Mouse (Mus musculus): ENCODE data around the gene Jade2. TPM values are rescaled to one million over a fixed set of nuclear protein-coding genes. Genes with fewer than 3 reads are reported as not detected.
A peak's percentile ranks its signal among the peaks of the same experiment; 100 is the strongest.

Gene Jade2
- polyA plus RNA-seq, 1 experiment from 2014 or later = 1.5 TPM

GRCm38 (mm10) chr11:51841149-51841548, 16.3 kb downstream of the Jade2 start:
- H3K4me1 ChIP-seq = 0 out of 2 replicates have a peak, but pooled peaks cover 9% of the 10 kb centered on the region
- H3K36me3 ChIP-seq = no peaks in the 10 kb centered on the region; the same call in 1 of the 2 replicates
- H3K9me3 ChIP-seq = no peaks in the 10 kb centered on the region
- WGBS = 41% methylated on average over 9 of the region's 9 CpGs
- H3K4me2 ChIP-seq = no peak overlapping the region
- H3K27ac ChIP-seq = no peak overlapping the region
- ATAC-seq (ENCODE audit: insufficient read depth, low FRiP score, low read depth) = peak; percentile 41; the same call in 1 of the 2 replicates
- H3K9ac ChIP-seq = no peak overlapping the region
- no peaks in the 10 kb centered on the region for H3K27me3 ChIP-seq (replicated peaks)
- H3K4me3 ChIP-seq (replicated peaks) = no peak overlapping the region

DNA sequence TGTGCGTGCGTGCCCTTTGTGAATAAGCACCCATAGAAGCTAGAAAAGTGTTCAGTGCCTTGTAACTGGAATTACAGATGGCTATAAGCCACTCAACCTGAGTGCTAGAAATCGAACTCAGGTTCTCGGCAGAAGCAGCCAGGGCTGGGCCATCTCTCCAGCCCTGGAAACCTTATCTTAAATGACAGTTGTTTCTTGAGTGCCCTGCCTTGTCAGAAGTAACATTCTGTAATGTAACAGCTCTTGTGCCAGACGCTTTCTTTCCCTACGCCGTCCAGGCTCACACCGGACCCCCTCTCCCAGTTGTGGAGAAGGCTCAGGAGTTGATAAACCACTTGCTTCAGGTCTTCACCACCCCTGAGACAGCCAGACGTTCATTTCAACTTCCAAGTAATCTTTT, 16.8 kb downstream of the Jade2 start:
- peak; percentile 49; the same call in 1 of the 2 replicates for ATAC-seq (ENCODE audit: insufficient read depth, low FRiP score, low read depth)
- Histone ChIP-seq H3K36me3 (no peaks in the 10 kb centered on the region; the same call in 1 of the 2 replicates), H3K9ac (no peak overlapping the region), H3K9me3 (no peaks in the 10 kb centered on the region), H3K27me3 (replicated peaks) (no peaks in the 10 kb centered on the region), H3K4me2 (no peak overlapping the region), H3K4me1 (0 out of 2 replicates have a peak, but pooled peaks cover 9% of the 10 kb centered on the region), H3K4me3 (replicated peaks) (no peak overlapping the region), H3K27ac (no peak overlapping the region)
- WGBS = 66% methylated on average over 9 of the region's 9 CpGs

GRCm38 (mm10) chr11:51839973-51840372, 17.5 kb downstream of the Jade2 start:
- H3K9me3 ChIP-seq = no peaks in the 10 kb centered on the region
- H3K4me2 ChIP-seq = no peak overlapping the region
- 0 out of 2 replicates have a peak, but pooled peaks cover 9% of the 10 kb centered on the region for H3K4me1 ChIP-seq
- no peak overlapping the region for H3K27ac ChIP-seq
- 83% methylated on average over 11 of the region's 11 CpGs for WGBS
- ATAC-seq (ENCODE audit: insufficient read depth, low FRiP score, low read depth) = no peak
- no peak overlapping the region for H3K4me3 ChIP-seq (replicated peaks)
- no peaks in the 10 kb centered on the region; the same call in 1 of the 2 replicates for H3K36me3 ChIP-seq
- H3K27me3 ChIP-seq (replicated peaks) = no peaks in the 10 kb centered on the region
- H3K9ac ChIP-seq = no peak overlapping the region

- no peak for ATAC-seq (ENCODE audit: insufficient read depth, low FRiP score, low read depth)
- H3K36me3 ChIP-seq = no peaks in the 10 kb centered on the region; the same call in 1 of the 2 replicates
- 73% methylated on average over 2 of the region's 2 CpGs for WGBS
- H3K9ac ChIP-seq = no peak overlapping the region
- no peak overlapping the region for H3K4me2 ChIP-seq
- H3K4me3 ChIP-seq (replicated peaks) = no peak overlapping the region
- 0 out of 2 replicates have a peak, but pooled peaks cover 9% of the 10 kb centered on the region for H3K4me1 ChIP-seq
- no peak overlapping the region for H3K27ac ChIP-seq
- H3K27me3 ChIP-seq (replicated peaks) = no peaks in the 10 kb centered on the region
- no peaks in the 10 kb centered on the region for H3K9me3 ChIP-seq
Observed at GRCm38 (mm10) chr11:51839106-51839505, 18.3 kb downstream of the Jade2 start.

GRCm38 (mm10) chr11:51837164-51838153, 20.0 kb downstream of the Jade2 start:
- no peaks in the 10 kb centered on the region for H3K27me3 ChIP-seq (replicated peaks)
- ATAC-seq (ENCODE audit: insufficient read depth, low FRiP score, low read depth) = no peak
- 74% methylated on average over 8 of the region's 8 CpGs for WGBS
- H3K9me3 ChIP-seq = no peaks in the 10 kb centered on the region
- no peak overlapping the region for H3K9ac ChIP-seq
- H3K4me1 ChIP-seq = 0 out of 2 replicates have a peak, but pooled peaks cover 9% of the 10 kb centered on the region
- no peak overlapping the region for H3K4me3 ChIP-seq (replicated peaks)
- H3K4me2 ChIP-seq = no peak overlapping the region
- no peak overlapping the region for H3K27ac ChIP-seq
- no peaks in the 10 kb centered on the region; the same call in 1 of the 2 replicates for H3K36me3 ChIP-seq

- WGBS = 86% methylated on average over 6 of the region's 6 CpGs
- Histone ChIP-seq H3K9ac (no peak overlapping the region), H3K4me1 (0 out of 2 replicates have a peak, but pooled peaks cover 8% of the 10 kb centered on the region), H3K36me3 (no peaks in the 10 kb centered on the region; the same call in 1 of the 2 replicates), H3K27me3 (replicated peaks) (no peaks in the 10 kb centered on the region), H3K4me2 (no peak overlapping the region), H3K4me3 (replicated peaks) (no peak overlapping the region), H3K9me3 (no peaks in the 10 kb centered on the region), H3K27ac (no peak overlapping the region)
- ATAC-seq (ENCODE audit: insufficient read depth, low FRiP score, low read depth) = no peak
Observed at GRCm38 (mm10) chr11:51836506-51836905, 20.9 kb downstream of the Jade2 start.

- Histone ChIP-seq H3K4me1 (no peaks in the 10 kb centered on the region), H3K9me3 (no peaks in the 10 kb centered on the region), H3K27me3 (replicated peaks) (no peaks in the 10 kb centered on the region), H3K4me3 (replicated peaks) (no peak overlapping the region), H3K9ac (no peak overlapping the region), H3K27ac (no peak overlapping the region), H3K4me2 (no peak overlapping the region), H3K36me3 (no peaks in the 10 kb centered on the region; the same call in 1 of the 2 replicates)
- ATAC-seq (ENCODE audit: insufficient read depth, low FRiP score, low read depth) = no peak
- 96% methylated on average over 12 of the region's 12 CpGs for WGBS
Observed at GRCm38 (mm10) chr11:51835598-51835997, 21.9 kb downstream of the Jade2 start.

GRCm38 (mm10) chr11:51834067-51834411, 23.4 kb downstream of the Jade2 start:
- H3K9me3 ChIP-seq = no peaks in the 10 kb centered on the region
- H3K4me1 ChIP-seq = no peaks in the 10 kb centered on the region
- H3K4me2 ChIP-seq = no peak overlapping the region
- WGBS = 91% methylated on average over 8 of the region's 8 CpGs
- H3K36me3 ChIP-seq = peaks cover 11% of the 10 kb centered on the region
- H3K9ac ChIP-seq = no peak overlapping the region
- no peak overlapping the region for H3K4me3 ChIP-seq (replicated peaks)
- H3K27ac ChIP-seq = no peak overlapping the region
- no peaks in the 10 kb centered on the region for H3K27me3 ChIP-seq (replicated peaks)
- ATAC-seq (ENCODE audit: insufficient read depth, low FRiP score, low read depth) = no peak

DNA sequence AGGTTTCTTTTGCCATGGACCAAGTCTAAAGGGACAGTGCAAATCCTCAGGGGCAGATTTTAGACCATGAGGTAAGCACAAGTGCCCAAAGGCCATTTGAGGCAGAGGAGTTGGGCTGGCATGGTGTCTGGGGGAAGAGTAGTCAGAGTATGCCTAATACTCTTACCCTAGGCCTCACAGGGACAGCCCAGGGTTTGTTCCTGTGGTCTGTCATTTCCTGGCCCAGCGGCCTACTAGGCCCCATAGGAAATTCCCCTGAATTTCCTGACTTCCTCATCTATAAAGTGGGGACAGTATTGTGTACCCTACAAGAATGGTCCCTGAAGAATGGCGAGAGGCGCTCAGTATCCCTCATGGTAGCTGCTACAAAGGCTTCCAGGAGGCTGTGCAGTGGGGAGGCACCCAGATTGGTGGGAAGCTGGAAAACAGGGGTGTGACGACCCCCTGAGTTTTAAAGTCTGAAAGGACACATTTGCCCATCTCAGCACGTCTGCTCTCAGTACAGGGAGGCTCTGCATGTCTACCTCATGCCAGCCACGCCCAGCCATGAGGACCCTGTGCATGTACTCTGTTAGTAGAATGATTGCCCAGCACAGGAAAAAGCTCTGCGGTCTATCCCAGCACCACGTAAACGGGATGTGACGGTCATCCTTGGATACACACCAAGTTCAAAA, 23.9 kb downstream of the Jade2 start:
- Histone ChIP-seq H3K9me3 (no peaks in the 10 kb centered on the region), H3K4me3 (replicated peaks) (no peak overlapping the region), H3K27ac (no peak overlapping the region), H3K4me1 (no peaks in the 10 kb centered on the region), H3K9ac (no peak overlapping the region), H3K4me2 (no peak overlapping the region), H3K36me3 (peaks cover 13% of the 10 kb centered on the region), H3K27me3 (replicated peaks) (no peaks in the 10 kb centered on the region)
- no peak for ATAC-seq (ENCODE audit: insufficient read depth, low FRiP score, low read depth)
- 89% methylated on average over 10 of the region's 10 CpGs for WGBS

- WGBS = 72% methylated on average over 5 of the region's 5 CpGs
- no peaks in the 10 kb centered on the region for H3K4me1 ChIP-seq
- no peak overlapping the region for H3K9ac ChIP-seq
- ATAC-seq (ENCODE audit: insufficient read depth, low FRiP score, low read depth) = no peak
- H3K4me2 ChIP-seq = no peak overlapping the region
- no peak overlapping the region for H3K4me3 ChIP-seq (replicated peaks)
- H3K36me3 ChIP-seq = peaks cover 14% of the 10 kb centered on the region
- no peak overlapping the region for H3K27ac ChIP-seq
- no peaks in the 10 kb centered on the region for H3K9me3 ChIP-seq
- H3K27me3 ChIP-seq (replicated peaks) = no peaks in the 10 kb centered on the region
Observed at GRCm38 (mm10) chr11:51832992-51833391, 24.5 kb downstream of the Jade2 start.

- H3K9ac ChIP-seq = no peak overlapping the region
- H3K27me3 ChIP-seq (replicated peaks) = no peaks in the 10 kb centered on the region
- no peak overlapping the region for H3K4me3 ChIP-seq (replicated peaks)
- ATAC-seq (ENCODE audit: insufficient read depth, low FRiP score, low read depth) = peak; percentile 56; the same call in 1 of the 2 replicates
- WGBS = 70% methylated on average over 4 of the region's 4 CpGs
- no peaks in the 10 kb centered on the region for H3K4me1 ChIP-seq
- no peak overlapping the region for H3K27ac ChIP-seq
- no peak overlapping the region for H3K4me2 ChIP-seq
- no peaks in the 10 kb centered on the region for H3K9me3 ChIP-seq
- H3K36me3 ChIP-seq = peaks cover 17% of the 10 kb centered on the region
Observed at GRCm38 (mm10) chr11:51831962-51832909, 25.2 kb downstream of the Jade2 start.
